Mouse (Mus musculus) hindbrain, embryonic 13.5 days (tissue): ENCODE measurements around the gene Zfp575. TPM values are rescaled to one million over a fixed set of nuclear protein-coding genes. Genes with fewer than 3 reads are reported as not detected.

Source experiments
- ATAC-seq: fragments of 200-750 bp; cut with Nextera tagmentation; 2 replicates; pipeline ENCODE4 v1.8.0; 2017; ENCODE audit warnings: moderate TSS enrichment; ENCODE audit not compliant: low FRiP score
- H3K27ac ChIP-seq: fragments of 300-500 bp; sonication (generic); 2 replicates; pipeline ENCODE4 v1.5.1; 2015; ENCODE audit warnings: inconsistent platforms, mild to moderate bottlenecking, moderate library complexity
- H3K27me3 ChIP-seq: fragments of 300-500 bp; sonication (generic); 2 replicates; pipeline ENCODE4 v1.6.1; 2015; ENCODE audit warnings: mild to moderate bottlenecking, inconsistent platforms
- H3K36me3 ChIP-seq: fragments of 300-500 bp; sonication (generic); 2 replicates; pipeline ENCODE4 v1.6.1; 2015; ENCODE audit warnings: mild to moderate bottlenecking, inconsistent platforms
- H3K4me1 ChIP-seq: fragments of 300-500 bp; sonication (generic); replicated peaks from 2 replicates; pipeline ENCODE4 v1.6.1; 2015; ENCODE audit warnings: inconsistent platforms
- H3K4me2 ChIP-seq: fragments of 300-500 bp; sonication (generic); 2 replicates; pipeline ENCODE4 v1.6.1; 2015; ENCODE audit warnings: inconsistent platforms, mild to moderate bottlenecking, moderate library complexity
- H3K4me3 ChIP-seq: fragments of 300-500 bp; sonication (generic); 2 replicates; pipeline ENCODE4 v1.5.1; 2015; ENCODE audit warnings: mild to moderate bottlenecking, inconsistent platforms
- H3K9ac ChIP-seq: fragments of 300-500 bp; sonication (generic); 2 replicates; pipeline ENCODE4 v1.6.1; 2015; ENCODE audit warnings: mild to moderate bottlenecking, inconsistent platforms
- H3K9me3 ChIP-seq: fragments of 300-500 bp; sonication (generic); 2 replicates; pipeline ENCODE4 v1.6.1; 2016; ENCODE audit warnings: inconsistent platforms
- WGBS: fragments of 180-500 bp; shearing (Covaris S2); methylation state at CpG from one replicate; pipeline ENCODE4 v1.1.7; 2015; 5-methylcytosine and 5-hydroxymethylcytosine counted together
- polyA plus RNA-seq: library from polyadenylated mRNA; unstranded; fragments of >200 nt; fragmentation: Nextera tagmentation; extraction: Ambion mirVana; gene quantifications from 2 replicates; pipeline ENCODE4 v1.2.1, GENCODE M21; 2015

Zfp575 gene
- polyA plus RNA-seq, 1 experiment from 2014 or later = 9.4 TPM

GRCm38 (mm10) chr7:24547534-24548036 lies 39.9 kb downstream of the Zfp575 start:
- peak overlapping the region; percentile 84 for H3K9ac ChIP-seq
- H3K4me1 ChIP-seq = peaks cover 19% of the 10 kb centered on the region
- peak overlapping the region; percentile 74 for H3K4me2 ChIP-seq
- peak overlapping the region; percentile 75; the same call in 1 of the 2 replicates for H3K27ac ChIP-seq
- peak overlapping the region; percentile 74 for H3K4me3 ChIP-seq
- H3K27me3 ChIP-seq = no peaks in the 10 kb centered on the region
- 35% methylated on average over 13 of the region's 13 CpGs for WGBS
- peaks cover 27% of the 10 kb centered on the region for H3K36me3 ChIP-seq
- no peaks in the 10 kb centered on the region for H3K9me3 ChIP-seq
- ATAC-seq = peak; percentile 22; the same call in 1 of the 2 replicates

DNA sequence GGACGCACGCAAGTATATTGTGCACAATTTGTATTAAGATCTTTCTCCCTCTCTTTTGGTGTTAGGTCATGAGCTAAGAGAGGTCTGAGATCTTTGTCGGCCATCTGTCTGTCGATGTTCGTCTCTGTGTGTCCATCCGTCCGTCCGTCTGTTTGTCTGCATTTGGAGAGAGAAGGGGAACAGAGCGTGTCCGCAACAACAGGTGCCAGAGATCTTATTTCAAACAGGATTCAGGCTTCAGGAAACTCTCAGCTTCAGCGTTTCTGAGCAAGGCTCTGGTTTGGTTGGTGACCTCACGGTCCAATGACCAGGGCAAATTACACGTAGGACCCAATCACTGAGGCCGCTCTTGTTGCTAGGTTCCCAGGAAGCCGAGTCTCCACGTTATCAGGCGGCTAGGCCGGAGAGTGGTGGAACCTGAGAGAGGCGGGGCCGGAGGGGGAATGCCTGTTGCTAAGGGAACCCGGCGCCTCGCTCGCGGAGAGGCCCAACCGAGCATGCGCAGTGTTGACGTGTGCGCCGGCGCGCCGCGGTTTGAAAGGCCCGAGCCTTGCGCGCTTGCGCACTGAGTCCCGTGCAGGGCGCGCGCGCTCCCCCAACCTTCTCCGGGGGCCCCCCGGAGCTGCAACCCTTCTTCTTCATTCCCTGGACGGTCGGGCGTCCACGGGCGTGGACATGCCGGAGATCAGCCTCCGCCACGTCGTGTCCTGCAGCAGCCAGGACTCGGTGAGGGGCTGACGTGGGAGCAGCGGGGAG lies 40.6 kb downstream of the Zfp575 start:
- peaks cover 20% of the 10 kb centered on the region for H3K36me3 ChIP-seq
- peak overlapping the region; percentile 84 for H3K9ac ChIP-seq
- WGBS = under 1% methylated on average over 57 of the region's 57 CpGs
- H3K27ac ChIP-seq = peak overlapping the region; percentile 75
- peak; percentile 97 for ATAC-seq
- no peaks in the 10 kb centered on the region for H3K9me3 ChIP-seq
- H3K27me3 ChIP-seq = no peaks in the 10 kb centered on the region
- peaks cover 19% of the 10 kb centered on the region for H3K4me1 ChIP-seq
- H3K4me3 ChIP-seq = peak overlapping the region; percentile 74
- H3K4me2 ChIP-seq = peak overlapping the region; percentile 74

GRCm38 (mm10) chr7:24546068-24546614 lies 41.3 kb downstream of the Zfp575 start, which contains the start of the genes Pinlyp and Xrcc1:
Gene Pinlyp, minus strand, starts transcription at chr7:24546118.
Gene Xrcc1, plus strand, starts transcription at chr7:24546289.
- Histone ChIP-seq H3K36me3 (peaks cover 19% of the 10 kb centered on the region), H3K4me1 (peaks cover 19% of the 10 kb centered on the region), H3K9ac (peak within 1 kb of the TSS; percentile 84), H3K27me3 (no peaks in the 10 kb centered on the region), H3K4me2 (peak within 1 kb of the TSS; percentile 74), H3K27ac (peak within 1 kb of the TSS; percentile 75), H3K9me3 (no peaks in the 10 kb centered on the region), H3K4me3 (peak within 1 kb of the TSS; percentile 74)
- ATAC-seq = peak; percentile 19
- WGBS = 43% methylated on average over 13 of the region's 13 CpGs

DNA sequence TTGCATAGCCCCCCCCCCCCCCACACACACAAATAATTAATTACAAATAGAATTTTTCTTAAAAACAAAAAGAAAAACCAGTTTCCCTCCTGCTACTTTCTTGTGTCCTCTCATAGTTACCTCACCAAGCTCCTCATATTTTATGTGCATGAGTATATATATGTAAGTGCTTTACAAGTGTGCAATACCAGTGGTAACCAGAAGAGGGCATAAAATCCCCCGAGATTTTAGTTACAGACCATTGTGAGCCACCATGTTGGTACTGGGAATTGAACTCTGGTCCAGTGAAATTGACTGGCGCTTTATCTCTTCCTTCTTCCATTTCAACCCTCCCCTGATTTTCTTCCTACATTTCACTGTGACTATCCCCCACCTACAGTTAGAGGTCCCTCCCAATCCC lies 42.9 kb downstream of the Zfp575 start:
- no peak for ATAC-seq

GRCm38 (mm10) chr7:24539686-24540085 lies 47.8 kb downstream of the Zfp575 start:
- WGBS = 95% methylated on average over 4 of the region's 4 CpGs
- H3K27me3 ChIP-seq = no peaks in the 10 kb centered on the region
- H3K4me3 ChIP-seq = no peak overlapping the region
- no peak overlapping the region for H3K9ac ChIP-seq
- H3K4me1 ChIP-seq = peaks cover 10% of the 10 kb centered on the region
- peaks cover 26% of the 10 kb centered on the region for H3K36me3 ChIP-seq
- H3K27ac ChIP-seq = no peak overlapping the region
- H3K4me2 ChIP-seq = no peak overlapping the region
- no peaks in the 10 kb centered on the region for H3K9me3 ChIP-seq
- ATAC-seq = no peak

More for the DNA sequence above, 42.9 kb downstream of the Zfp575 start:
- no peak overlapping the region for H3K4me2 ChIP-seq
- no peaks in the 10 kb centered on the region for H3K27me3 ChIP-seq
- whole genome bisulfite sequencing = 92% methylated on average over 2 of the region's 2 CpGs
- no peak overlapping the region for H3K9ac ChIP-seq
- H3K4me1 ChIP-seq = peaks cover 19% of the 10 kb centered on the region
- peaks cover 9% of the 10 kb centered on the region for H3K36me3 ChIP-seq
- no peaks in the 10 kb centered on the region for H3K9me3 ChIP-seq
- H3K4me3 ChIP-seq = no peak overlapping the region
- no peak overlapping the region for H3K27ac ChIP-seq

DNA sequence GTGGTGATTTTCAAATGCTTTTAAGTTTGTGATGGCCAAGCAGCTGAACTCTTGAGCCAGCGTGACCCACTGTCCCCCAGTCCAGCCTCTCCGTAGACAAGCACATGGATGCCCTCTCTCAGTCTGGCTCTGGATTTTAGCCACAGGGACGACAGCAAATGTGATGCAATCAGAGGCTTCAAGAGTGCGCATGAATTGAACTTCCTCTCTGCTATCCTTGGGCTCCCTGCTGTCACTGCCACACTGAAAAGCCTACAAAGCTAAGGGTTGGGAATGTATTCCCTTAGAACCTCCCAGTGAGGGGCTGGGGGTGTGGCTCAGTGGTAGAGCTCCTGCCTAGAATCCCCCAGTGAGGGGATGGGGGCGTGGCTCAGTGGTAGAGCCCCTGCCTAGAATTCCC lies 48.7 kb downstream of the Zfp575 start:
- ATAC-seq = 0 out of 2 replicates have a peak, but pooled peaks have one; percentile 10
- Histone ChIP-seq H3K4me1 (peaks cover 20% of the 10 kb centered on the region), H3K9ac (no peak overlapping the region), H3K27me3 (0 out of 2 replicates have a peak, but pooled peaks cover 4% of the 10 kb centered on the region), H3K4me3 (no peak overlapping the region), H3K9me3 (no peaks in the 10 kb centered on the region), H3K27ac (no peak overlapping the region), H3K36me3 (peaks cover 36% of the 10 kb centered on the region), H3K4me2 (no peak overlapping the region)
- 83% methylated on average over 5 of the region's 5 CpGs for WGBS

DNA sequence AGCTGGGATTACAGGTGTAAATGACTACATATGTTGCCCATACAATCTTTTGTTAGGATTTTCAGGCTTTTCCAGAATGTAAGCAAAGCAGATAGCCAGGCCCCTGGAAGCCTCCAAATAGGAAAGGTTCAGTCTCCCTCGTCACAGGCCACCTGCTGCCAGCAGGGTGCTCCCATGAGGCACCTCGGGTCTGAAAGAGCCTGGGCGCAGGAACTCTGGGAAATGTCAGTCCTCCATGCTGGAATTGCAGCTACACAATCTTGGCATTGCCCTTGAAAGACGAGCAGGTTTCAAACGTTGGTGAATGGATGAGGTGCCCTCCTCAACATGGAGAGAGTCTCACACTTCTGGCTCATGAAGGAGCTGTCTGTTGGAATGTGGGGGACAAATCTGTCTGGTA lies 49.3 kb downstream of the Zfp575 start:
- H3K27me3 ChIP-seq = peaks cover 10% of the 10 kb centered on the region; the same call in 1 of the 2 replicates
- H3K4me3 ChIP-seq = no peak overlapping the region
- H3K36me3 ChIP-seq = peaks cover 42% of the 10 kb centered on the region
- H3K9ac ChIP-seq = no peak overlapping the region
- no peak overlapping the region for H3K27ac ChIP-seq
- peaks cover 25% of the 10 kb centered on the region for H3K4me1 ChIP-seq
- WGBS = 49% methylated on average over 5 of the region's 5 CpGs
- H3K4me2 ChIP-seq = no peak overlapping the region
- H3K9me3 ChIP-seq = no peaks in the 10 kb centered on the region
- no peak for ATAC-seq

DNA sequence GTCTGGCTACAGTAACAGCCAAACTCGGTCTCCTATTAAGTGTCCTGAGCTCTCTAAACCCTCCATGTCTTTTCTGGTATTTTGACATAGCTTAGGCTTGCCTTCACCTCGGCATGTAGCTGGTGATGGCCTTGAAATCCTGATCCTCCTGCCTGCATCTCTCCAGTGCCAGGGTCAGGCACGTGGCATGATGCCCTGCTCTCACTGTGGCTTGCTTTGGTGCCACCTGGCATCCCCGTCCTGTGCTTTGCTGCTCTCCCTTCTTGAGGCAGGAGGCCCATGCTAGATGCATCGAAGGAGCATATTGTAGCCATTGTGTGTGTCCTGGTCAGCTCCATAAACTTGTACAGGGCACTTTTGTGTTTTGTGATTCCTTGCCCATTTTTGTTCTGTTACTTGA lies 49.9 kb downstream of the Zfp575 start:
- H3K27ac ChIP-seq = no peak overlapping the region; the same call in 1 of the 2 replicates
- peaks cover 45% of the 10 kb centered on the region for H3K36me3 ChIP-seq
- no peak overlapping the region for H3K4me2 ChIP-seq
- no peaks in the 10 kb centered on the region for H3K9me3 ChIP-seq
- ATAC-seq = no peak
- H3K9ac ChIP-seq = peak overlapping the region; percentile 40; the same call in 1 of the 2 replicates
- 79% methylated on average over 5 of the region's 5 CpGs for WGBS
- peaks cover 12% of the 10 kb centered on the region; the same call in 1 of the 2 replicates for H3K27me3 ChIP-seq
- peaks cover 29% of the 10 kb centered on the region for H3K4me1 ChIP-seq
- no peak overlapping the region for H3K4me3 ChIP-seq

DNA sequence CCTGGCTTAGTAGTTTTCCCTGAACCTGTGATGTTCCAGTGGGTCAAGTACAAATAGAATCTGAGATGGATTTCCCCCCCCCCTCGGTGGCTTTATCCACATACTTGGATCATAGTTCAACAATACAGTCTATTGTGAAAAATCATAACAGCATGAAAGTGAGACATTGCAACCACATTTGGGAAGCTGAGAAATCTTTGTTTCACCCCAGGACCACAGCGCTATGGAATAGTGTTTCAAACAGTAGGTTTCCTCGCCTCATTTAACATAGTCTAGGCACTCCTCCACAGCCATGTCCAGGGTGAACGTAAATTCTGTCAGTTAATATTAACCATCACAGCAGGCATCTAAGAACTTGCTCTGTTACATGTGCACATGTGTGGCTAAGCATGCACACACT lies 50.4 kb downstream of the Zfp575 start:
- H3K4me3 ChIP-seq = no peak overlapping the region
- peaks cover 12% of the 10 kb centered on the region; the same call in 1 of the 2 replicates for H3K27me3 ChIP-seq
- no peak overlapping the region for H3K9ac ChIP-seq
- no peak overlapping the region for H3K4me2 ChIP-seq
- no peak for ATAC-seq
- 71% methylated on average over 4 of the region's 4 CpGs for WGBS
- peaks cover 35% of the 10 kb centered on the region for H3K4me1 ChIP-seq
- no peak overlapping the region for H3K27ac ChIP-seq
- H3K36me3 ChIP-seq = peaks cover 49% of the 10 kb centered on the region
- no peaks in the 10 kb centered on the region for H3K9me3 ChIP-seq

DNA sequence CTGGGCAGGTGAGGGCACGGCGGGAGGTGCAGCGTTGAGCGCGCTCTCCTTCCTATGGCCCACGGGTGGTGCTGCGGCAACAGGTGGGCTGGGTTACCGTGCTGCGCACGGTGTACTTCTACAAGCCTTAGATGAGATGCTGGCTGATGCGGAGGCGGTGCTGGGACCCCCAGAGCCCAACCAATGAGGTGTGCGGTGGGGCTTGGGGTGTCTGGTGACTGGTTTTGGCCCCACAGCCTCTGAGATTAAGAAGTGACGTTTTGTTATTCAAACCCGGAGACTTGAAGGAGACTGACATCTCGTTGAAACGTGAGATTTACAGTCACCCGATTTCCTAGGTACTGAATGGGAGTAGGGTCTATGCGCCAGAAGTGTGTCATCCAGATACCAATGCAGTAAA lies 53.1 kb downstream of the Zfp575 start:
- Histone ChIP-seq H3K4me1 (peaks cover 47% of the 10 kb centered on the region), H3K27ac (no peak overlapping the region), H3K9me3 (no peaks in the 10 kb centered on the region), H3K36me3 (peaks cover 49% of the 10 kb centered on the region), H3K27me3 (peaks cover 12% of the 10 kb centered on the region; the same call in 1 of the 2 replicates), H3K4me2 (peak overlapping the region; percentile 35), H3K4me3 (peak overlapping the region; percentile 19), H3K9ac (peak overlapping the region; percentile 66)
- WGBS = 34% methylated on average over 19 of the region's 19 CpGs
- no peak for ATAC-seq
